Mouse (Mus musculus): Measurements from ENCODE around the gene Mindy4.

- TF ChIP-seq CTCF (IDR thresholded peaks at IDR 0.05; ENCODE audit: borderline replicate concordance, insufficient read depth, low read depth, low read length) (no peak), POLR2A (IDR thresholded peaks at IDR 0.05; ENCODE audit: borderline replicate concordance, insufficient read depth, low read length) (no peak)
Observed at GRCm38 (mm10) chr6:55323908-55324634, 120.9 kb downstream of the Mindy4 start.
